Mouse (Mus musculus) fat pad, adult 2 months (tissue): Measurements from ENCODE around the gene Pxmp2.

Experiments used
- DNase-seq: peaks from one replicate; pipeline ENCODE4 v3.0.0-alpha.2; 2011; ENCODE audit warnings: low read depth, low spot score; ENCODE audit errors: extremely low read depth

Pxmp2 gene

DNA sequence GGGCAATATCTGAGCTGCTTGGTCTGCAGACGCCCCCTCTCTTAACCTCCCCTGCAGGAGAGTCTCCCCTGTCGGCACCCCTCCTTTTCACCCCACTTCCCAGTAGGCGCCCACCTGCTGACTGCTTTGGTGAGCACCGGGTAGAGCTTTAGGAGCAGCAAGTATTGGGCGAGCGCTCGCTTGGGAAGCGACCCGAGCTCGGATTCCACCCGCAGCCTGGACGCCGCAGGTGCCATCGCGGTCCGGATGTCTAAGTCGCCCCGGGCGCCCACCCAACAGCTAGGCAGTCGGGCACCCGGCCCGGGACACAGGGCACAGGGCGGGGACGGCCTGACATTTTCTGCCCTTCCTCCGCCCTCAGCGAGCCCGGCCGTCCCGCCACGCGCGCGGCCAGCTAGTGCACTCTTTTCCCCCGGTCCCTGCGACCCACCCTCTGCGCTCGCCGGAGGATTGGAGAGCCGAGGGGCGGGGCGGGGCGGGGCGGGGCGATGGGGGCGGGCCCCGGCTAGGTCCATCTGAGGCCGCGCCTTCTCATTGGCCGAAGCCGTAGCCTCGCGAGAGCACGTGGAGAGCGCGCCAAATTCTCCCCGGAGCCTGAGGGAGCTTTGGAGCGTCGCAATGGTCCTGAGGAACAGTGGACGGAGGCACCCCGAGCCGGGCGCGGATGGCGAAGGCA lies at the start of gene Pxmp2, which contains the start of gene Pole:
Gene Pxmp2 (minus strand): TSS at position 417 of the 676 bp plus-strand sequence.
Gene Pole (plus strand): TSS at position 537 of the 676 bp plus-strand sequence.
- DNase-seq, result no peak

DNA sequence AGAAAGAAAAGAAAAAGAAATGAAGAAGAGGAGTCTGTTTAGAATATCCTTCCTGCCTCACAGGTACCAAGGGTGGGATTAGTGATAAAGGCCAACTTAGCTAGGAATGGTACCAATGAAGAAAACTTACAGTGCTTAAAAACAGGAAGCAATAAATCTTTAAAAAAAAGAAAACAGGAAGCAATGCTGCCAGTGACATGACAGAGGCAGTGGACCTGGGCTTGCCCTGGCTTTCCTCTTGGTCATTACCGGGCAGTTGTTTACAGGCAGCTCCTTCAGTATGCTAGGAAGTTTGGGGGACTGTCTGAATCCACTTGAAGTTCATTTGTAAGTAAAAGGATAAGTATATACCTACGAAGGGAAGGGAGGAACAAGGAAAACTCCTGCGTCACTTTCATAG lies 44.5 kb upstream of the Pxmp2 start:
- no peak for DNase-seq

DNA sequence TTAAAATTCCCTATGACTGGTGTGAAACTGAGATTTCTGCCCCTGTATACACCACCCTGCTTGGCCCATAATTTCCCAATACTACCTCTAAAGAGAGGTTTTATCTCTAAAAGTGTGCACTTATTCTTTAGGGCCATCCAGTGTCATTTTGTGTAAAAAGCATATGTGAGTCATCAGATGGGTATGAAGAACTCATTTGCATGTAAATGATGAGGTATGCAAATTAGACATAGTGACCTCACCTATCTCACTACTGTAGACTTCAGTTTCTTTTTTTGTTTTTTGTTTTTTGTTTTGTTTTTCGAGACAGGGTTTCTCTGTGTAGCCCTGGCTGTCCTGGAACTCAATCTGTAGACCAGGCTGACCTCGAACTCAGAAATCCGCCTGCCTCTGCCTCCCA lies 27.1 kb upstream of the Pxmp2 start:
- DNase-seq, result no peak

DNA sequence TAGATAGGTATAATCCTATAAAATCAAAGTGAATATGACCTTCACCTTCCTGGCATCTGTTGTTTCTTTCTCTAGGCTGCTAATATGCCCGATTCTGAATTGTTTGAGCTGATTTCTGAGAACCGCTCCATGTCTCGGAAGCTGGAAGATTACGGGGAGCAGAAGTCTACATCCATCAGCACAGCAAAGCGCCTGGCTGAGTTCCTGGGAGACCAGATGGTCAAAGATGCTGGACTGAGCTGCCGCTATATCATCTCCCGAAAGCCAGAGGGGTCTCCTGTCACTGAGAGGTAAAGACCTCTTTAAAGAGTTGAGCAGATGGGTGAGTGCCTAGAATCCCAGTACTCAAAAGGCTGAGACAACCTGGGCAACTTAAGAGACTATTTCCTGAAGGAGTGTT lies 22.9 kb upstream of the Pxmp2 start:
- no peak for DNase-seq

DNA sequence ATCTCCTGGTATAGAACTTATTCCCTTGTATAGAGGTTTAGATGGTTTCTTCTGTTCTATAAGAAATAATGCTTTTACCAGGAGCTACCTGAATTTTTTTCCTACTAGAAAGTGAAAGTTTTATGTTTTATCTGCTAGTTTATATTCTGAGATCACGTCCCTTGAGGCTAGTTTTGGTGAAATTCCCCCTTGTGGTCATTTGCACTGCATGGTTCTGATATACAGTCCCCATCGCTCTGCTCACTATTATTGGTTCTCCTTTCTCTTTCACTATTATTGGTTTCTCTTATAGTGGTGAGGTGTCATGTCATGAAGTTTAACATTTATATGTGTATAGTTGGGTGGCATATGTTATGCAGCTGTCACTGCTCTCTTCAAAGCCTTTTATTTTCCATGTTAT lies 14.6 kb upstream of the Pxmp2 start:
- DNase-seq, result no peak

DNA sequence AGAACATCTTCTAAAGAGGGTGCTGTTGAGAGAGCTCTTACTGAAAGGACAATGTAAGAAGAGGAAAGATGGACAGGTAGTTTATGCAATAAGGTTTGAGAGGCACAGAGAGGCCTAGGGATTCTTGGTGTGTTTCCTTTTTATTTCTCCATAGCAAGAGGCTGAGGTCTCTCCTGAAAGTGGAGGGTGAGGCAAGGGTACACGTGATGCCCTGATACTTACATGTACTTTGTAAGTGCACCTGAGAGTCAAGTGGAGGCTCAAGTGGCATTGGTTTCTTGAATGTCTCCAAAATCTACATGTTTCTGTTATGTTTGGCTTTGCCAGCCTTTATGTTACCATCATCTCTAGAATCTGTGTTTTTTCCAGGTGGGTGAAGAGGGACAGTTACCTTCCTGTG lies 10.7 kb upstream of the Pxmp2 start:
- no peak for DNase-seq

DNA sequence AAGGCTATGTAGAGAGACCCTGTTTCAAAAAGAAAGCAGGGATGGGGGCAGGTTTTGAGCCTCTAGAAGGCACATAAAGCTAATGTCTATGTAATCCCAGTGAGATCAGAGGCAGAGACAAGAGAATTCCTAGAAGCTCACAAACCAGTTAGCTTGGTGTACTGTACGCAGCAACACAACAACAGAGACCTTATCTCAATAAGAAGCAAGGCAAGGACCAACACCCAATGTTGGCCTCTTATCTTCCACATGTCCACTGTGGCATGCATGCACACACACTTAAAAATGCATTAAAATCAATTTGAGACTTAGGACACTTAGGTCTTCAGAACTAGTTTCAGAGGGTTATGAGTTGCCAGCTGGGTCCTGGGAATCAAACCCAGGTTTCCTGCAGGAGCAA lies 5.7 kb upstream of the Pxmp2 start:
- DNase-seq, result no peak

DNA sequence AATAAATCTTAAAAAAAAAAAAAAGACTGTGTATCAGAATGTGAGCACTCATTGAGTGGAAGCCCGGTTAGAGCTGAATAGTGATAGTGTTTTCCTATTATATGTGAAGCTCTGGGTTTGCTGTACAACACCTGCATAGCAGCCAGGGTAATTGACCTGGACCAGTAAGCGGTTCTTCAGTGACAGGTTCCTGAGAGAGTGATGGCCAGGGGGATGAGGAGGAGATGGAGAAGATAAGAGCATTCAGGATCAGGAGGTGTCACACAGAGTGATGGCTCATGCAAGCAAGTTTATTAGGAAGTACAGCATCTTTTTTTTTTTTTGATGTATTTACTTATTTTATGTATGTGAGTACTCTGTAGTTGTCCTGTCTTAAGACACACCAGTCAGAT lies 1.1 kb upstream of the Pxmp2 start:
- DNase-seq, result no peak

DNA sequence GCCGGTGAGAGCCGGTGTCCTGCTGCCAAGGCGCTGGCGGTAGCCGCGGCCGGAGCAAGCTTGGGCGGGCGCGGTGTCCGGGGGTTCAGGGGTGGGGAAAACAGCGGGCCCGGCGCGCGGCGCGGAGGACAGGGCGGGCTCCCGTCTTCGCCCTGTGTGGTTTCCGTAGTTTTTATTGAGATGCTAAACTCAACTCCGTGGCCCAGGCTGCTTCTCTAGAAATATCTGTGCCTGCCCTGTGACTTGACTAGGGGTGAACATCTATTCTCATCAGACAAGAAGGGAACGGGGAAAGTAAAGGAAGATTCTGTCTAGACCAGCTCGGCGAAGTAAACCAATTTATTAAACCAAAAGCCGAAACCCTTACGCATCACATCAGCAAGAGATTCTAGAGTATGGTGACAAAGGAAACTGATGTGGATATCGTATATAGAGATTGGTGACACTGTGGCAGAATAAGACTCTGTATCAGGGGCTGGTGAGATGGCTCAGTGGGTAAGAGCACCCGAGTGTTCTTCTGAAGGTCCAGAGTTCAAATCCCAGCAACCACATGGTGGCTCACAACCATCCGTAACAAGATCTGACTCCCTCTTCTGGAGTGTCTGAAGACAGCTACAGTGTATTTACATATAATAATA lies 579 bp upstream of the Pxmp2 start:
- no peak for DNase-seq

DNA sequence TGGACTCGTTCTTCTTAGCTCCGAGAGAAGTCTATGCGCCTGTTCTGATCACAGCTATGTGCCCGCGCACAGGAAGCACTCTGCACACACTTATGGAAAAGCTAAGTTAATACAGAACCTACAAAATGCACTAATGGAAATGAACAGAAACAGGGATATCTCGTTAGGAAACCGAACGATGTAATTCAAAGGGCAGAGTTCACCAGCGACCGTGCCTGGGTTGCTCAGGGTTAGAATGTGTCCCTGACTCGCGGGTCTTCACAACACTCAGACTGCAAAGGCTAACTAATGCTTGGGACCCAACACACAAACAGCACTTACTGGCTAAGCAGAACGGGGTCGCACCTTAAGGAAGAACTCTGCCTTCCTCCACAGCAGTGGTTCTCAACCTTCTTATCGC lies 830 bp downstream of the Pxmp2 start:
- no peak for DNase-seq

DNA sequence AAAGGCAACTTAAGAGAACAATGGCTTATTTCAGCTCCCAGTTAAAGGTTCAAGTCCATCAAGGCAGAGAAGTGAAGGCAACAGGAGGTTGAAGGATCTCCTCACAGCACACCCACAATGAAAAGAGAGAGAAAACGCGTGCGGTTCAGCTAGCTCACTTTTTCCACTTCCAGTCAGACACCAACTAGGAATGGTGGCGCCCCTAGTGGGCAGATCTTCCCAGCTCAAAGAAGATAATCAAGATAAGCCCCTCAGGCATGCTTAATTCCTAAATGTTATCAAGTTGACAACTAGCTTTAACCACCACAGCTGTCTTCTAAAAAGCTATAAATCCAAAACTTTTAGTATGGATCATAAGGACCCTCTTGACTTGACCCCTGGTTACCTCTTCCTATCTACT lies 1.4 kb downstream of the Pxmp2 start:
- DNase-seq, result no peak

DNA sequence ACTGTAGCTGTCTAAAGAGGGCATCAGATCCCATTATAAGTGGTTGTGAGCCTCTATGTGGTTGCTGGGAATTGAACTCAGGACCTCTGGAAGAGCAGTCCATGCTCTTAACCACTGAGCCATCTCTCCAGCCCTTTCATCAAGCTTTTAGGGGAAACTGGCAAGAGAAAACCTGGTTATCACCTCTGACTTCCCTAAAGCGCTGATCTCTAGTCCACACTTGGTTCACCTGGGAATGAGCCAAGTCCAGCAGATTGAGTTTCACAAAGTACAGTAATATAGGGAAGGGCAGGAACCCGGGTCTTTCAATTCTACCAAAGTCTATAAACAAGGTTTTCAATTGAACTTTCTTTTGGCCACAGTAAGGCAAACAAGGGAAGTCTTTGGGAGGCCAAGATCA lies 4.0 kb downstream of the Pxmp2 start:
- no peak for DNase-seq

DNA sequence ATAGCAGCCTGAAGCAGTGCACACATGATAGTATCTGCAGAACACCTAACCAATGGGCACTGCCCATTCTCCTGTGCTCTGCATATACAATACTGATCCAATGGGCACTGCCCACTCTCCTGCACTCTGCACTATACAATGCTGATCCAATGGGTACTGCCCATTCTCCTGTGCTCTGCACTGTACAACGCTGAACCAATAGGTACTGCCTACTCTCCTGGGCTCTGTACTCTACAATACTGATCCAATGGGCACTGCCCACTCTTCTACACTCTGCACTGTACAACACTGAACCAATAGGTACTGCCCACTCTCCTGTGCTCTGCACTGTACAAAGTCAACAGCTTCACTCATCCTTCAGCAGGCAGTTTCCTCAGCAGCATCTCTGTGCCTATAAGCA lies 9.1 kb downstream of the Pxmp2 start:
- no peak for DNase-seq

DNA sequence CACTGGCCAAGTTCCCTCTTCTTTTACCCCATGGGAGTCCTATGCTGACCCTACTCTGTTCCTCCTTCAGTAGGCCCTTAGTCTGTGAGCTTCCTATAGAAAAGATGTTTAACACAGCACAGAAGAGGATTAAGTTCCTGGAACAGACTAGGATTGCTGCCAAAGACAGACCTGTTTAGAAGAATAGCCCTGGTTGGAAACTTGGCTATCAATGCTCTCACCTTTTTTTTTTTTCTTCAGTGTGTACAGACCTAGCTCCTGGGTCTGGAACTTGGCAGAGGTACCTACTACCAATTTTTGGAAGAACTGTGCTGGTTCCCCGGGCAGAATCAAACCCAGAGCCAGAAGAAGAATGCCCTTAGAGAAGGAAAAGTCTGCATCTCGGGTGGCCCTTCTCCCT lies 9.6 kb downstream of the Pxmp2 start:
- DNase-seq, result peak; percentile 92

DNA sequence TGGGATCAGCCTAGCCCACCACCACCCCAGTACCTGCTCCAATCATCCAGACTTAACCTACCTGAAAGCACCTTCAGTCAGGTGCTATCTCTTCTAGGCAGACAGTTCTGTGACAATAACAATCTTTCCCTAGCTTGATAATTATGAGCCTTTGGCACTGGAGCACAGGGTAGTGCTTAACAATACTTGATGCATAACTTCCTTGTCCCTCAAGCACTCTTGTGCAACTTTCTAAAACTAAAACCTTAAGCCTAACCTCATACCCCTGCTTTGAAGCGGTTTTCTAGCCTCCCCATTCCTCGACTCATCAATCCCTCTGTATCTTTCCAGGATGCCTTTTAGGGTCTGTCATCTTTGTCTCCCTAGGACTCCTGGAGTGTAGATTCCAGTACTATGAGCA lies 11.1 kb downstream of the Pxmp2 start:
- peak; percentile 62 for DNase-seq

DNA sequence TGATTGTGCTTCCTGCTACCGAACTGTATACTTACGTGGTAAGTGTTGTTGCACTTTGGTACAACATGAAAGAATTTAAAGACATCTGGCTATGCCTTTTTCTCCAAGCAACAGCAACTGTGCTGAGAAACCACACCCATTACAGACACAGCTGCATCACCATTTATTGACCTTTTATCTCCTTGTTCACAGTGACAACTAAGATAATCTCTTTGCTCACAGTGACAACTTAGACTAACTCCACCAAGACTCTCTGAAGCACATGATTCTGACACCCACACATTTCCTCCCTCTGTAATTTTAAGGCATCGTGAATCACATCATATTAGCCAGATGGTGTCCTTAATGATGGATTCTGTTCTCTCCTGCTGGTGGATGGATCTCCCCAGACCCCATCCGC lies 11.8 kb downstream of the Pxmp2 start:
- no peak for DNase-seq

DNA sequence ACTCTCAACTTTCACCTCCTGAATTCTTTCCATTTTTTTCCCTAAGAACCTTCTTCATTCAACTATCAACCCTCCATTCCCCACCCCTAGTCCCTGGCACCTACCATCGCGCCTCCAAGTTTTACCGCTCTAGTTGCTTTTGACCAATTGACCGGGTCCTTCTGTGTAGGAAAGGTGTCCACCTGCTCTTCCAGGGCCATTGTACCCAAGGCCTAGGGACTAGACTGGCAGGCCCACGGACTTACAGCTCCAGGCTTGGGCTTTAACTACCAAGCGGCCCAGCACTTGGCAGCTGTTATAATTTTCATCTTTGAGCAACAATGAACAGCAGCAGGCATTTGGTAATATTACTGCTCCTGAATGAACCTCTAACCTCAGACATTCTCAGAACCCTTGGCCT lies 15.7 kb downstream of the Pxmp2 start:
- DNase-seq, result no peak

DNA sequence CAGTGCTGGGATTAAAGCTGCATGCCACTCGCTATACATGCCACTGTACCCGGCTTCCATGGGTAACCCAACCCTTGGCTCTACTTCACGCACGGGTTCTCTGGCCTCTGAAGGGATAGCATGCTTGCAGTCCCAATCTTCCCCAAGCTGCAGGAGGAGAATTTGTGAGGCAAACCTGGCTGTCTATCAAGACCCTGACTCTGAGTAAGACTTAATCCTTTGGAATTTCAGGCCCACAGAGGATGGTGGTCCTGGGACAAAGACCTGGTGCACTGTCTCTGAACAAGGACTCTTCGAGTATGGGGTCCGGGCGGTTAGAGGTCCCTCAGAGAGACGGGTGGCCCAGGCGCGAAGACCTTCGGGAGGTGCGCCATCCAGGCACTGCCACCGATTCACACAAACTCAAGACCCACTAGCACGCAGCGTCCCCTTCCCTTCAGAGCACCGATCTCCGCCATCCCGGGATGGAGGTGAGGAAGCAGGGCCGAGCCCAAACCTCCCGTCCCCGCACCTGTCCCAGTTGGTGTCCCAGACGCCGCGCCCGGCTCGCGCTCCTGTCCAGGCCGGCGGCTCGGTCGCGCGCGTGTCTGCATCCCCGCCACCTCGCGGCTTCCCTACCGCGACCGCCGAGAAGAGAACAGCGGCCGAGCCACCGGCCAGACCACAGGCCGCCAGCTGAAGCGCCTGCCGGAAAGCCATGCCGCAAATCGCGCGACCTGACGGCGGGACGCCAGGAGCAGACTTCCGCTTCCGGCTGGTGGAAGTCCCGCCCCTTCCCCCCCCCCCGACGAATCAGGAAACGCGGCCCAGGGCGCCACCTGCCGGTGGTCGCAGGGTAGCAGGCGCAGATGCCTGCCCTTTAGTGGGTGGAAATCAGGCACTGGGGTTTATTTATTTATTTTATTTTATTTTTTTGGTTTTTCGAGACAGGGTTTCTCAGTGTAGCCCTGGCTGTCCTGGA lies 16.6 kb downstream of the Pxmp2 start, which contains the start of gene Pgam5:
Gene Pgam5 (minus strand): TSS at position 773 of the 961 bp plus-strand sequence.
- DNase-seq, result no peak

DNA sequence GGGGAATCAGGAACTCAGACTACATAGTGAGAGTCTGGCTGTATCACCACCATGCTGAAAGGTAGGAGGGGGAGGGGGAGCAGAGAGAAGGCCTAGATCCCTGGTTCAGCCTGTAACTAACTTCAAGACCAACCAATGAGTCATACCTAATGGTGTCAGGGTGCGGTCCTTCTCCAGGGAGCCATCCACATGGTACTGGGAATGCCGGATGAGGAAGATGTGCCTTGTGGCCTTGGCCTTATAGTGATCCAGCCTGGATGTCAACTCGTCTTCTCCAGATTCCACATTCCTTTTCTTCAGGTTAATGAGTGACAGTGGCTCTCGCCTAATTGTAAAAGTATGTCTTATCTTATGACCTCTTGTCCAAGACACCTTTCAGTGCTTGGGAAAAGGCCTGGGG lies 19.0 kb downstream of the Pxmp2 start:
- DNase-seq, result no peak

DNA sequence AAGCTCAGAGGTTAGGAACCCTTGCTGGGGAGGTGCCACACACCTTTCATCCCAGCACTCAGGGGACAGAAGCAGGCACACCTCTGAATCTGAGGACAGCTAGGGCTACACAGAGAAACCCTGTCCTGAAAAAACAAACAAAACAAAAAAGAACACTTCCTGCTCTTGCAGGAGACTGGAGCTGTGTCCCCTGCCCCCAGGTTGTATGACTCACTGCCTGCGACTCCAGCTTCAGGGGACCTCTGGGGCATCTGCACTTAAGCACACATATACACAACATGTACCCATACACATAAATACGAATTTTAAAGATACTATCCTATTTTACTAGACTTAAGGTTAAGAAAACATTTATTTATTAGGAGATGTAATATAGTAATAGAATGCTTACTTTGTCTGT lies 41.9 kb downstream of the Pxmp2 start:
- DNase-seq, result no peak

DNA sequence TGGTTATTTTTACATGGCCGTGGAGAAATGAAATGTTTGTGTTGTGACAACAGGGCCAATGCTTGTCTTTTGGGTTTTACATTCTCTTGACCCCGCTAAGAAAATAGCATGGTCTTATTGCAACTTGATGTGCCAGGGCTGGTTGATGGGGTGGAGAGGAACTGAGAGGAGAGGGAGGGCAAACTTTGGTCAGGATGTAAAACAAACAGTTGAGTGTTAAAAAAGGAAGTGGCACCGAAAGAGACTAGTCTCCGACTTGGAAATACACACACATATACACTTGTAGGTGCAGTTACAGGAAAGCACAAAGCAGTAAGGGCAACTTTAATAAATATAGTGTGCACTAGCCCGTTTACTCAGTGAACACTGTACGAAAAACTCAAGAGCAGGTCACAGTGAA lies 53.6 kb downstream of the Pxmp2 start:
- DNase-seq, result no peak

DNA sequence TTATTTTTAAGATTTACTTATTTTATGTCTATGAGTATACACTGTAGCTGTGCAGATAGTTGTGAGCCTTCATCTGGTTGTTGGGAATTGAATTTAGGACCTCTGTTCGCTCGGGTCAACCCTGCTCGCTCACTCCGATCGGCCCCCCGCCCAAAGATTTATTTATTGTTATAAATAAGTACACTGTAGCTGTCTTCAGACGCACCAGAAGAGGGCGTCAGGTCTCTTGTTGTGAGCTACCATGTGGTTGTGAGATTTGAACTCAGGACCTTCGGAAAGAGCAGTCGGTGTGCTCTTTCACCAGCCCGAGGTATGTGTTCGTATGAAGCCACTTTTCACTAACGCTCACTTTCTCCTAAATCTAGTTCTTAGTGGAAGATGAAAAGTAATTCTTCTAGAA lies 54.3 kb downstream of the Pxmp2 start:
- DNase-seq, result no peak
